Mouse (Mus musculus) brain, embryonic 14.5 days (tissue): ENCODE data around the gene Ppp1r8.

Source experiments
- CTCF ChIP-seq: fragments of 200-500 bp; IDR thresholded peaks from 2 replicates; pipeline ENCODE4 v1.5.1; 2012; ENCODE audit warnings: inconsistent platforms, mild to moderate bottlenecking, moderate library complexity, borderline replicate concordance; ENCODE audit not compliant: insufficient read depth, insufficient read length; ENCODE audit errors: extremely low read depth
- POLR2A ChIP-seq: fragments of 200-500 bp; IDR thresholded peaks from 2 replicates; pipeline ENCODE4 v1.6.1; 2012; ENCODE audit warnings: mild to moderate bottlenecking, inconsistent platforms, borderline replicate concordance; ENCODE audit not compliant: poor library complexity, insufficient read depth, insufficient read length, severe bottlenecking; ENCODE audit errors: extremely low read depth

DNA sequence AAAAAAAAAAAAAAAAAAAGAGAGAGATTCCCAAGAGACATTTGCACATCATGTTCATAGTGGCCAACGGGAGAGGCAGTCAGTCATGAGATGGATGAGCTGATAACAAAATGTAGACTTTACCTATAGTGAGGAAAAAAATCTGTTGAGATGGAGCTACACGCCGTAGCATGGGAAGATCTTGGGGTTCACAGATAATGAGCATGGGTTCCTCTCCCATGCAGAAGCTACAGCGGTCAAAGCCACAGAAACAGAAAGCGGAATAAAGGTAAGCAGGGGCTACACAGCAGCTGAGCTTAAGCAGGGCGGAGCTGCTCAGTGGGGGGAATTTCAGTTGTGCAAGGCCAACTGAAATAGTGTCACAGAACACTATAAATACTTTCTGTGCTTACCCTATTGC is 38.6 kb downstream of the Ppp1r8 start:
- TF ChIP-seq CTCF (no peak), POLR2A (no peak)
